ENCODE assay signal across 13 mouse cellular contexts in the genomic region with DNA sequence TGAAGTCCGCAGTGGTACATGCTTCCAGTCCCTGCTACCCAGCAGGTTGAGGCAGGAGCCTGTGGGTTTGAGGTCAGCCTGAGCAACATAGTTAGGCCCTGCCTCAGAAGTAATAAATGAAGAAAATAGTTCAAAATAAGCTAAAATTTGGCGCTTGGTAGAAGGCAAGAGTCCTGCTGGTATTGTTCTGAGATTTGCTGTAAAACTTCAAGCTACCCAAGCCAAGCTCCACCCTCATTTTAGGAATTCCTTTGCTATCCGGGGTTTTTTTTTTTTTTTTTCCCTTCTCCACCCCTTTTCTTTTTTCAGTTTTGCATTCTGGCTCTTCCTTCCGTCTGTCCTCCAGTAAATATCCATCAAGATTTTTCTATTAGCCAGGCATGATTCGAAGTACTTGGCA. TPM values are rescaled to one million over a fixed set of nuclear protein-coding genes. Genes with fewer than 3 reads are reported as not detected.
DNase-seq lines count a peak whose midpoint lies in the region; ATAC-seq and TF ChIP-seq lines count a peak whose summit lies in the region.
"Had no signal": no experiment of that assay in that cellular context is flagged by ENCODE, and none has a peak within 500 bp of the region (broad histone marks: within the 10 kb centered on the region; RNA-seq: fewer than 3 reads in every experiment).

No protein-coding gene starts in this region.

- no peak for DNase-seq in heart, adult 2 months
- DNase-seq in heart, postnatal 25 days (ENCODE audit: low spot score): no peak
- no peak for DNase-seq in layer of hippocampus, adult 2 months (ENCODE audit: low spot score in 2 of 2)
- no peak for DNase-seq in layer of hippocampus, adult 9-10 months (ENCODE audit: low spot score)
- no peak for DNase-seq in stomach, postnatal 0 days (ENCODE audit: low spot score)
- no peak for DNase-seq in cerebellum, postnatal 14 days
- DNase-seq: adrenal gland, adult 8-10 months; right cerebral cortex, adult 18-20 months had no signal

- peak overlapping the region; percentile 54 for H3K27ac ChIP-seq in heart, adult 2 months
- H3K27ac ChIP-seq in layer of hippocampus, adult 2 months: peak overlapping the region; percentile 61
- peak overlapping the region; percentile 48; the same call in 1 of the 2 replicates for H3K27ac ChIP-seq in stomach, embryonic 15.5 days
- no peak overlapping the region for H3K27ac ChIP-seq in stomach, postnatal 0 days (replicated peaks)
- H3K27ac ChIP-seq: liver, embryonic 15.5 days; midbrain, embryonic 12.5 days had no signal

- H3K9ac ChIP-seq in heart, adult 2 months (ENCODE audit: low read depth, low read length): no peak overlapping the region
- H3K9ac ChIP-seq in stomach, embryonic 15.5 days: no peak overlapping the region
- H3K9ac ChIP-seq in stomach, postnatal 0 days (ENCODE audit: low read length): no peak overlapping the region
- H3K9ac ChIP-seq: liver, embryonic 15.5 days; midbrain, embryonic 12.5 days had no signal

- intact Hi-C loops in heart, adult 2 months (cut with DNase I): no loop called here
- intact Hi-C loops in heart, postnatal 25 days (cut with DNase I): no loop called here

- H3K4me3 ChIP-seq in heart, adult 2 months: no peak overlapping the region
- no peak overlapping the region for H3K4me3 ChIP-seq in layer of hippocampus, adult 2 months
- no peak overlapping the region for H3K4me3 ChIP-seq in stomach, embryonic 15.5 days (replicated peaks)
- no peak overlapping the region for H3K4me3 ChIP-seq in stomach, postnatal 0 days (ENCODE audit: low read depth, low read length)
- H3K4me3 ChIP-seq: erythroblast, embryonic 14.5 days; liver, embryonic 15.5 days; midbrain, embryonic 12.5 days had no signal

- no peak for TF ChIP-seq CTCF in heart, adult 2 months (IDR thresholded peaks at IDR 0.05)
- TF ChIP-seq CTCF in layer of hippocampus, adult 2 months (conservative IDR thresholded peaks at IDR 0.05): no peak
- no peak for TF ChIP-seq CTCF in stomach, postnatal 0 days (IDR thresholded peaks at IDR 0.05; ENCODE audit: low read depth)

- 63% methylated on average over 5 of the region's 5 CpGs for WGBS in heart, adult 2 months
- 55% methylated on average over 5 of the region's 5 CpGs for WGBS in stomach, embryonic 15.5 days
- WGBS in stomach, postnatal 0 days: 54% methylated on average over 5 of the region's 5 CpGs

- H3K9me3 ChIP-seq in stomach, embryonic 15.5 days: no peaks in the 10 kb centered on the region
- no peaks in the 10 kb centered on the region for H3K9me3 ChIP-seq in stomach, postnatal 0 days (ENCODE audit: control insufficient read depth, low read length)
- H3K9me3 ChIP-seq: liver, embryonic 15.5 days; midbrain, embryonic 12.5 days had no signal

- no peak overlapping the region for H3K4me2 ChIP-seq in stomach, embryonic 15.5 days
- no peak overlapping the region for H3K4me2 ChIP-seq in stomach, postnatal 0 days (replicated peaks; ENCODE audit: low read depth)
- H3K4me2 ChIP-seq: liver, embryonic 15.5 days; midbrain, embryonic 12.5 days had no signal

- TF ChIP-seq EP300 in heart, adult 2 months (IDR thresholded peaks at IDR 0.05; ENCODE audit: insufficient read depth, low read depth, low read length): no peak
- TF ChIP-seq EP300 in stomach, postnatal 0 days (optimal IDR thresholded peaks at IDR 0.05): no peak

- no peaks in the 10 kb centered on the region for H3K79me2 ChIP-seq in heart, adult 2 months (replicated peaks; ENCODE audit: control insufficient read depth, insufficient read depth, low read length)

- no peaks in the 10 kb centered on the region for H3K36me3 ChIP-seq in heart, adult 2 months (ENCODE audit: control insufficient read depth, insufficient read depth, low read length)
- no peaks in the 10 kb centered on the region for H3K36me3 ChIP-seq in stomach, embryonic 15.5 days
- no peaks in the 10 kb centered on the region for H3K36me3 ChIP-seq in stomach, postnatal 0 days (ENCODE audit: control insufficient read depth, insufficient read depth, low read length)
- H3K36me3 ChIP-seq: liver, embryonic 15.5 days; midbrain, embryonic 12.5 days had no signal

- H3K27me3 ChIP-seq in heart, adult 2 months (ENCODE audit: control insufficient read depth, insufficient read depth, low read length): no peaks in the 10 kb centered on the region
- no peaks in the 10 kb centered on the region for H3K27me3 ChIP-seq in stomach, embryonic 15.5 days (replicated peaks)
- no peaks in the 10 kb centered on the region for H3K27me3 ChIP-seq in stomach, postnatal 0 days (ENCODE audit: control insufficient read depth, insufficient read depth, low read length)
- H3K27me3 ChIP-seq: liver, embryonic 15.5 days; midbrain, embryonic 12.5 days had no signal

- no peak for ATAC-seq in stomach, embryonic 15.5 days (ENCODE audit: insufficient read depth, low FRiP score, low read depth)
- ATAC-seq in stomach, postnatal 0 days (ENCODE audit: low FRiP score, low TSS enrichment): no peak
- no peak for ATAC-seq in megakaryocyte, adult 5-6 weeks (ENCODE audit: poor library complexity, severe bottlenecking)

- no peak for TF ChIP-seq POLR2A in heart, adult 2 months (IDR thresholded peaks at IDR 0.05; ENCODE audit: insufficient read depth, low read depth, low read length)

- H3K4me1 ChIP-seq in heart, adult 2 months (ENCODE audit: control insufficient read depth, insufficient read depth, low read length): peaks cover 3% of the 10 kb centered on the region; the same call in 1 of the 2 replicates
- 0 out of 2 replicates have a peak, but pooled peaks cover 6% of the 10 kb centered on the region for H3K4me1 ChIP-seq in stomach, embryonic 15.5 days
- H3K4me1 ChIP-seq in stomach, postnatal 0 days (replicated peaks; ENCODE audit: control insufficient read depth, insufficient read depth): no peaks in the 10 kb centered on the region
- H3K4me1 ChIP-seq: liver, embryonic 15.5 days; midbrain, embryonic 12.5 days had no signal

RNA-seq across cellular contexts. Expression of gene Gab1, which starts 15.7 kb away (rescaled TPM):
- total RNA-seq in heart, adult 2 months (2021): 10 to 100 TPM; 38.3 to 40.2 TPM
- 32.6 and 55.3 TPM in 2 replicates for polyA plus RNA-seq in heart, adult 2 months (2012; rRNA removed)
- 10 to 100 TPM; 34.1 to 38.8 TPM for total RNA-seq in heart, postnatal 25 days (2021)
- total RNA-seq in layer of hippocampus, adult 2 months (2021): 10 to 100 TPM; 14.8 to 17.5 TPM
- 15.5 and 16.8 TPM in 2 replicates for polyA plus RNA-seq in stomach, embryonic 15.5 days (2015; fragmentation: Nextera tagmentation; extraction: Ambion mirVana)
- 7.3 and 8.3 TPM in 2 replicates for polyA plus RNA-seq in stomach, postnatal 0 days (2015; fragmentation: Nextera tagmentation; extraction: Ambion mirVana)
- total RNA-seq in megakaryocyte, adult 5-6 weeks (2015): 3.7 and 7.6 TPM in 2 replicates
- total RNA-seq in megakaryocyte, adult 5-6 weeks (2017): 1.4 and 1.7 TPM in 2 replicates
